Mouse (Mus musculus): Measurements from ENCODE around the gene Creb5. TPM values are rescaled to one million over a fixed set of nuclear protein-coding genes. Genes with fewer than 3 reads are reported as not detected.

Creb5 gene
- total RNA-seq, 1 experiment from 2014 or later, result 1.0 TPM

DNA sequence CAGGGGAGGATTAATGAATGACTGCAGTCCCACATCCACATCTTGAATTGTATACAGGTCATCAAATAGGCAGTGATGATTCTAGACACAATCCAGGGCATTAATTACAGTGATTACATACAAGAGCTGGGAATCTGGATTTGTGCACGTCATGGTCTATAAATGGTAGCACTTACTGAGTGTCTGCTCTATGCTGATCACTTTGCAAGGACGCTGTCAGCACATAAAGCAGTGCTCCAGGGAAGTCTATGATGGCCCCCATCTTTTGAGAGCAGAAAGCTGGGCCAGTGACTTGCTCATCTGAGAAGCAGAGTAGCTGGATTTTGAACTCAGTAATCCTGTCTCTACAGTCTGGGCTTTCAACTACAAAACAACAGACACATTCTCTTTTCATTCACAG is 318.1 kb downstream of the Creb5 start:
- no peak for ATAC-seq (ENCODE audit: extremely low read depth, insufficient number of reproducible peaks, low FRiP score, poor library complexity, severe bottlenecking)

GRCm38 (mm10) chr6:53611451-53611945 is 324.4 kb downstream of the Creb5 start:
- ATAC-seq (ENCODE audit: extremely low read depth, insufficient number of reproducible peaks, low FRiP score, poor library complexity, severe bottlenecking), result no peak

GRCm38 (mm10) chr6:53612681-53613080 is 325.6 kb downstream of the Creb5 start:
- ATAC-seq (ENCODE audit: extremely low read depth, insufficient number of reproducible peaks, low FRiP score, poor library complexity, severe bottlenecking), result no peak

DNA sequence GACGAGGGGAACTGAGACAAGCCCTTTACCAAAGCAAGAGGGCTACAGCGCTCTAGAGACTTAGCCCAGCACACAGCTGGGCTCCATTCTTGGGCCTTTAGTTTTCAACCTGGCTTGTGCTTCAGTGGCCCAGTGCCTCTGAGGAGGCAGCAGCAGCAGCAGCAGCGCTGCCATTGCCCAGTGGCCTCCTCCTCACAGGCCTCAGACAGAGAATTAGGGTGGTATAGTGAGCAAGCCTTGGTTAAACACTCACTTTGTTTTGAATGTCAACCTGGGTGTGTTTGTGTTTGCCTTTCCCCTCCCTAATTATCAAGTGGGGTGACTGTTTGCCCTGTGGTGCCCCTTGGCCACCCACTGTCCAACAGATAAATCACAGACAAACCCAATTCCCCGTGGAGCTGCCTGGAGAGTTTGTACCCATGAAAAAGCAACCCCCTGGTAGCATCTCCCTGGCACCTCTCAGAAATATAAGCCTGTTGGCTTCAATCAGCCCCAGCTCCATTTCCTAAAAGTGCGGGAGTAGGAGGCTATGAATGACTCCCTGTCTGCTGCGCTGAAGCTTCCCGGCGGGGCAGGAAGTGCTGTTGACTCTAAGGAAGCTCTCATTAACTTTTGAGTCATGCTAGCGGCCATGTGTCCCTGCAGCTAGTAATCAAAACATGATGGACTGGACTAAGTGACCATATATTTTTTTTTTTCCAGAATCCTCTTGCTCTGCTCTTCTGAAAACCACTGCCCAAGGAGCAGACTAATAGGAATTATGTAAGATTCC is 328.6 kb downstream of the Creb5 start:
- ATAC-seq (ENCODE audit: extremely low read depth, insufficient number of reproducible peaks, low FRiP score, poor library complexity, severe bottlenecking), result no peak

- no peak for ATAC-seq (ENCODE audit: extremely low read depth, insufficient number of reproducible peaks, low FRiP score, poor library complexity, severe bottlenecking)
Observed at GRCm38 (mm10) chr6:53618164-53618563, 331.1 kb downstream of the Creb5 start.

GRCm38 (mm10) chr6:53619676-53620075 is 332.6 kb downstream of the Creb5 start:
- no peak for ATAC-seq (ENCODE audit: extremely low read depth, insufficient number of reproducible peaks, low FRiP score, poor library complexity, severe bottlenecking)

DNA sequence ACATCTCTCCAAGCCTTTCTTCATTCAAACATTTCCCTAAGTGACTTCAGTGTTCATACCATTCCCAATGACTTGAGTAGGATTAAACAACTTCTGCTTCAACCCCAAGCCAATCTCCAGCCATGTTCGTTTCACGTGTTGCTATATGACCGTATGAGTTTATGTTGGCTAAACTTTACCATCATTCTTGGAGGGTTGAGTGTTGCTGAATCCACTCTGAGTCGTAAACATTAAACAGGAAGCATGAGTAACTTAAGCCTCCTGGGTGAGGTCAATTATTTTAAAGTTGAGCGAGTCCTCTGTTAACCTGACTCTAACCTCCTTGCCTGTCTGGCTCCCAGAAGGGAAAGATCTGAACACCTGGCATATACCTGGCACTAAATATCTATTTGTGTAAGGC is 334.2 kb downstream of the Creb5 start:
- ATAC-seq (ENCODE audit: extremely low read depth, insufficient number of reproducible peaks, low FRiP score, poor library complexity, severe bottlenecking), result no peak

GRCm38 (mm10) chr6:53624455-53625276 is 337.6 kb downstream of the Creb5 start:
- no peak for ATAC-seq (ENCODE audit: extremely low read depth, insufficient number of reproducible peaks, low FRiP score, poor library complexity, severe bottlenecking)

GRCm38 (mm10) chr6:53626044-53626443 is 339.0 kb downstream of the Creb5 start:
- no peak for ATAC-seq (ENCODE audit: extremely low read depth, insufficient number of reproducible peaks, low FRiP score, poor library complexity, severe bottlenecking)

- ATAC-seq (ENCODE audit: extremely low read depth, insufficient number of reproducible peaks, low FRiP score, poor library complexity, severe bottlenecking), result no peak
Observed at GRCm38 (mm10) chr6:53628714-53629113, 341.6 kb downstream of the Creb5 start.

- ATAC-seq (ENCODE audit: extremely low read depth, insufficient number of reproducible peaks, low FRiP score, poor library complexity, severe bottlenecking), result no peak
Observed at GRCm38 (mm10) chr6:53635453-53635852, 348.4 kb downstream of the Creb5 start.

GRCm38 (mm10) chr6:53637356-53638351 is 350.6 kb downstream of the Creb5 start:
- ATAC-seq (ENCODE audit: extremely low read depth, insufficient number of reproducible peaks, low FRiP score, poor library complexity, severe bottlenecking), result no peak

- ATAC-seq (ENCODE audit: extremely low read depth, insufficient number of reproducible peaks, low FRiP score, poor library complexity, severe bottlenecking), result no peak
Observed at GRCm38 (mm10) chr6:53641633-53642605, 354.8 kb downstream of the Creb5 start.

DNA sequence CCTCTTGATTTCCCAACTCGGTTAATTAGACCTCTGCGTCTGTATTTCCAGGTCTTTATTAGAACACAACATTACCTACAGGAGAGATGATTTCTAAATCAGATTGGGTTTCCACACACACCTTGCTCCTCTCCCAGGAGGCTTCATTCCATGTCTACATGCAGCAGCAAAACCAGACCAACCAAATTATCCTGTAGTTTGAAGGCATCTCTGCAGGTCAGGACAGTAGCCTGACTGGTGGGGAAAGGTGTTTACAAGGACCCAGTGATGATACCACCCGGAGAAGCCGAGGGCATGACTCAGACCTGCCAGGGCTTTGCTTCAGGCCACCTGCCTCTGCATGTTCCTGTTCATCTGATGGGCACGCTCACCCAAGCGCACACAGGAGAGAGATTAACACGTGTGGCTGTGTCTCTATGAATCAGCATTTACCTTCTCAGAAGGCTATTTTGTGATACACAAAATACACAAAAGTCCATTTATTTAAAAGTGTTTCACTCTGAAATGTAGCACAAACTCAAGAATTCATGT is 355.8 kb downstream of the Creb5 start:
- no peak for ATAC-seq (ENCODE audit: extremely low read depth, insufficient number of reproducible peaks, low FRiP score, poor library complexity, severe bottlenecking)

DNA sequence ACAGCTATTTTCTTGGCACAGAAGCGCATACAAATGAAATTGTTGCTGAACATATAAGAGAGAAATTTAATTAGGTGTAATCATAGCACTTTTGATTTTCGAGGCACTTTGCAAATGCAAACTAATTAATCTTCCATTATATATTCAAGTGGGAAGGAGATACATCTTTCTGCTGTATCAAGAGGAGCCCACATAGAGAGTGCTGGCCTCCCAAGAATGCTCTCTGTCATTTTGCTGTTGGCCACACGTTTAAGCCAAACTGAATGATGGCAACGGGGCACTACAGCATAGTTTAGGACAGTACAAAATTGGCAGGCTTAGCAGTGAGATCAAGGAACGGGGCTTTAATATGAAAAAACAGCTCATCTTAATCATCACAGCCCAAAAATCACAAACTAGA is 356.4 kb downstream of the Creb5 start:
- ATAC-seq (ENCODE audit: extremely low read depth, insufficient number of reproducible peaks, low FRiP score, poor library complexity, severe bottlenecking), result no peak

GRCm38 (mm10) chr6:53644056-53644455 is 357.0 kb downstream of the Creb5 start:
- no peak for ATAC-seq (ENCODE audit: extremely low read depth, insufficient number of reproducible peaks, low FRiP score, poor library complexity, severe bottlenecking)

- ATAC-seq (ENCODE audit: extremely low read depth, insufficient number of reproducible peaks, low FRiP score, poor library complexity, severe bottlenecking), result no peak
Observed at GRCm38 (mm10) chr6:53644971-53645370, 357.9 kb downstream of the Creb5 start.

DNA sequence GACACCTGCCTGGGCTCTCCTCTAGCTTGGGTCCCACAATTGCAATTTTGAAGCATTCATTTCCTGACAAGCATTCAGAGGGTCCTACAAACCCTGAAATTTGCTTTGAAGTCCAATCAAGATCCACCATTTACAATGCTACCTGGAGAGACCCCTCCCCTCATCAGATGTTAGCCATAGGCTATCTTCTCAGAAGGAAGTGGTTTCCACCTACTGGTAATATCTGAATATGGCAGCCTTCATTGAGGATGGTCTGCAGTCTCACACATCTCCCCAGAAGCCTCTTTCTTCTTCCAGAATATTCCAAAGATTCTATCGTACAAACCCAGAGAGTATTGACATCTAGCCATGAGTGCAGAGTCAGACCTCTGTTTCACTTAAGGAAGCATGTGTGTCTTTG is 362.7 kb downstream of the Creb5 start:
- no peak for ATAC-seq (ENCODE audit: extremely low read depth, insufficient number of reproducible peaks, low FRiP score, poor library complexity, severe bottlenecking)

Data from neutrophil, adult 5-6 weeks (primary cell).